Mouse (Mus musculus) ES-E14 (cell line): ENCODE results near the gene Shh. TPM values are rescaled to one million over a fixed set of nuclear protein-coding genes. Genes with fewer than 3 reads are reported as not detected.

Experiments used
- DNase-seq: peaks from one replicate; pipeline ENCODE4 v3.0.0-alpha.2; 2013; ENCODE audit warnings: low read depth, low spot score
- H3K27ac ChIP-seq: 2 replicates; pipeline ENCODE4 v1.5.1; 2012; ENCODE audit warnings: low read depth, mild to moderate bottlenecking, low read length, moderate library complexity, mixed read lengths; ENCODE audit not compliant: poor library complexity, insufficient read depth, severe bottlenecking
- H3K36me3 ChIP-seq: 2 replicates; pipeline ENCODE4 v1.6.1; 2012; ENCODE audit warnings: mild to moderate bottlenecking, low read length, moderate library complexity, mixed read lengths; ENCODE audit not compliant: control insufficient read depth, poor library complexity, insufficient read depth, severe bottlenecking
- H3K4me1 ChIP-seq, 2 experiments: fragments of 150-350 bp in 1 of 2; sonication (generic) in 1 of 2; 2 replicates each; pipeline ENCODE4 v1.6.1; 2012; ENCODE audit warnings: low read length in 2 of 2, mild to moderate bottlenecking in 1 of 2, mixed read lengths in 1 of 2; ENCODE audit not compliant: control insufficient read depth in 2 of 2, insufficient read depth in 2 of 2, poor library complexity in 1 of 2
- H3K4me3 ChIP-seq, 2 experiments: fragments of 150-350 bp in 1 of 2; sonication (generic) in 1 of 2; 2 replicates each; pipeline ENCODE4 v1.5.1; 2012; ENCODE audit warnings: low read length in 2 of 2, low read depth in 1 of 2, mild to moderate bottlenecking in 1 of 2, mixed read lengths in 1 of 2; ENCODE audit not compliant: insufficient read depth in 1 of 2, poor library complexity in 1 of 2, severe bottlenecking in 1 of 2
- H3K9ac ChIP-seq: 2 replicates; pipeline ENCODE4 v1.6.1; 2012; ENCODE audit warnings: low read depth, mild to moderate bottlenecking, low read length, mixed read lengths; ENCODE audit not compliant: poor library complexity, insufficient read depth, severe bottlenecking
- H3K9me3 ChIP-seq: fragments of 150-350 bp; sonication (generic); 2 replicates; pipeline ENCODE4 v1.6.1; 2012; ENCODE audit warnings: low read depth, mild to moderate bottlenecking, low read length; ENCODE audit not compliant: control insufficient read depth, insufficient read depth
- CHD2 ChIP-seq: IDR thresholded peaks from 2 replicates; pipeline ENCODE4 v1.6.1; 2014; ENCODE audit warnings: mild to moderate bottlenecking, low read depth, low read length, inconsistent platforms
- HCFC1 ChIP-seq: IDR thresholded peaks from 2 replicates; pipeline ENCODE4 v1.6.1; 2012; ENCODE audit warnings: low read length, inconsistent platforms, borderline replicate concordance; ENCODE audit not compliant: insufficient read depth
- MAFK ChIP-seq: IDR thresholded peaks from 2 replicates; pipeline ENCODE4 v1.6.1; 2014; ENCODE audit warnings: mild to moderate bottlenecking, low read depth, low read length, inconsistent platforms; ENCODE audit not compliant: insufficient read depth
- ZC3H11A ChIP-seq: IDR thresholded peaks from 2 replicates; pipeline ENCODE4 v1.6.1; 2012; ENCODE audit warnings: low read depth, mild to moderate bottlenecking, inconsistent platforms, low read length, borderline replicate concordance
- ZNF384 ChIP-seq: IDR thresholded peaks from 2 replicates; pipeline ENCODE4 v1.6.1; 2012; ENCODE audit warnings: low read depth, low read length, inconsistent platforms
- in situ Hi-C, 2 experiments: fragments of 600-800 bp; cut with MboI; formaldehyde crosslinking; loops; one replicate each; pipeline ENCODE4 v1.15.1; 2025; ENCODE audit warnings: low sequenced_read_pairs in 2 of 2, inconsistent platforms in 1 of 2; ENCODE audit not compliant: unreplicated experiment in 2 of 2
- total RNA-seq: library from RNA; depleted of rRNA; stranded (reverse); fragments of 300-350 nt; gene quantifications from 2 replicates; pipeline ENCODE4 v1.2.3, GENCODE M21; 2012

Gene Shh
- total RNA-seq, 1 experiment: not detected

DNA sequence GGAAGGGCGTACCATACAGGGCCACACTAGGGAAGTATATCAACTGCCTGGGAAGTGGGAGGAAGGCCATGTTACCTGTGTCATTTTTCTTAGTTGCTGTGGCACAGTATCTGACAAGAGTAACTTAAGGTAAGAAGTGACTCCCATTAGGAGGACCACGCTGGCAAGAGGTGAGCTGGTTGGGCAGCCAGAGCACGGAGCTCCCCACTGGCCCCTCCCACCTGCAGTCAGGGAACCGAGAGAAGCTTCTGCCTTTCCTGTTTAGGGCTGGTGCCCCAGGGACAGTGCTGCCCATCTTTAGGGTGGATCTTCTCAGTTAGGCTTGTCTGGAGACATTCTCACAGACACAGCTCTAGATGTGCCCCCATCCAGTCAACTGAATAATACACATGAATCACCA, 43.3 kb downstream of the Shh start:
- Histone ChIP-seq H3K9ac (no peak overlapping the region), H3K4me3 (no peak overlapping the region), H3K4me1 (no peaks in the 10 kb centered on the region), H3K27ac (no peak overlapping the region), H3K36me3 (peaks cover 3% of the 10 kb centered on the region; the same call in 1 of the 2 replicates), H3K9me3 (no peaks in the 10 kb centered on the region)
- TF ChIP-seq MAFK (no peak), ZNF384 (no peak), ZC3H11A (no peak), CHD2 (no peak), HCFC1 (no peak)
- in situ Hi-C loops: no loop called here
- DNase-seq: no peak

GRCm38 (mm10) chr5:28419640-28420265, 47.3 kb downstream of the Shh start:
- Histone ChIP-seq H3K9me3 (no peaks in the 10 kb centered on the region), H3K4me3 (no peak overlapping the region), H3K27ac (no peak overlapping the region), H3K36me3 (peaks cover 16% of the 10 kb centered on the region), H3K9ac (no peak overlapping the region), H3K4me1 (no peaks in the 10 kb centered on the region)
- TF ChIP-seq ZNF384: no peak
- no peak for TF ChIP-seq ZC3H11A
- TF ChIP-seq CHD2: no peak
- TF ChIP-seq MAFK: no peak
- TF ChIP-seq HCFC1: no peak
- no peak for DNase-seq
- in situ Hi-C loops: no loop called here

DNA sequence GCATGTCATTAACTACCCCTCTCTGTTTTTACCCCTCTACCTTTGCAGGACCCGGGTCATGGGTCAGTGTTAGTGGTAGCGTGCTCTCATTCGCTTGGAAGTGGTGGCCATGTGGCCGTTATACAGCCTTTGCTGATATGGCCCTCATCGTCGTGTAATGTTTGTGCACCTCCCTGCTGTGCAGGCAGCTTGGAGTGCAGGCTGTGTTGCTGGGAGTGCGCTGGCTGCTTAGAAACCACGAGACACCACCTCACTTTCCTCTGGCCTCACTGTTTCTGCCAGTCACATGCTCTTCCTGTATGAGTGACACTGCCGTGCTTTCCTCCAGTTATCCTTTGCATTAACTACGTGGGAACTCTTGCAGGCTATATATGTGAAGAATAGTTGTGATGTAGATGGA, 48.3 kb downstream of the Shh start:
- Histone ChIP-seq H3K27ac (no peak overlapping the region), H3K4me3 (no peak overlapping the region), H3K9ac (no peak overlapping the region), H3K4me1 (no peaks in the 10 kb centered on the region), H3K36me3 (peaks cover 22% of the 10 kb centered on the region), H3K9me3 (no peaks in the 10 kb centered on the region)
- in situ Hi-C loops: no loop called here
- TF ChIP-seq HCFC1: no peak
- no peak for TF ChIP-seq ZNF384
- TF ChIP-seq CHD2: no peak
- TF ChIP-seq MAFK: no peak
- TF ChIP-seq ZC3H11A: no peak
- DNase-seq: no peak

DNA sequence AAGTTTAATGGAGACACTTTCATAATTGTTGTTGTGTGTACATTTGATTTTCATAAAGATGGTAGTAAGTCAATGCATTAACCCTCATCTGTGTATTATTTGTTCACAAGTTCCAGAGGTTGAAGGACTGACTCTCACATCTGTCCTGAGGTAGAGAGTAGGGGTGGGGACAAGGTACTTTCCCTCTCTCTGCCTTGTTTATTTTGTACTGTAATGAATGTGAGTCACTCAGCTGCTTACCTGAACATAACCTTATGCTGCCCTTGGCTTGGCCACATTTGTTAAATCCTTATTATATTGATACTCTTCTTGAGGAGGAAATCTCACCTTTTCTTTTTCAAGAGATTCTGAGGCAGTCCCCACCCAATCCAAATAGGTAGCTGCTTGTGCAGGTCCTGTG, 51.0 kb downstream of the Shh start:
- peaks cover 33% of the 10 kb centered on the region for H3K36me3 ChIP-seq
- H3K9me3 ChIP-seq: no peaks in the 10 kb centered on the region
- H3K4me1 ChIP-seq: no peaks in the 10 kb centered on the region
- H3K9ac ChIP-seq: no peak overlapping the region
- H3K27ac ChIP-seq: no peak overlapping the region
- TF ChIP-seq ZC3H11A (no peak), MAFK (no peak), ZNF384 (no peak), HCFC1 (no peak), CHD2 (no peak)
- no peak overlapping the region for H3K4me3 ChIP-seq
- in situ Hi-C loops: no loop called here
- no peak for DNase-seq

- Histone ChIP-seq H3K27ac (no peak overlapping the region), H3K36me3 (peaks cover 35% of the 10 kb centered on the region), H3K9ac (no peak overlapping the region), H3K4me1 (no peaks in the 10 kb centered on the region), H3K9me3 (no peaks in the 10 kb centered on the region), H3K4me3 (no peak overlapping the region)
- DNase-seq: no peak
- in situ Hi-C loops: no loop called here
- TF ChIP-seq HCFC1 (no peak), MAFK (no peak), ZNF384 (no peak), ZC3H11A (no peak), CHD2 (no peak)
These were observed 53.0 kb downstream of the Shh start for GRCm38 (mm10) chr5:28414076-28414475.
